Mouse (Mus musculus) embryonic facial prominence, embryonic 12.5 days (tissue): Measurements from ENCODE around the gene Arid3c. TPM values are rescaled to one million over a fixed set of nuclear protein-coding genes. Genes with fewer than 3 reads are reported as not detected.
A peak's percentile ranks its signal among the peaks of the same experiment; 100 is the strongest.
"Not testable (repeated sequence)": the region's sequence is repeated elsewhere in the genome, so short reads cannot be mapped to it uniquely, and the experiment has no call there.

Source experiments
- ATAC-seq: fragments of 200-750 bp; cut with Nextera tagmentation; 2 replicates; pipeline ENCODE4 v1.8.0; 2017; ENCODE audit not compliant: insufficient number of reproducible peaks, insufficient read depth, low FRiP score, low TSS enrichment
- H3K27ac ChIP-seq: fragments of 300-500 bp; sonication (generic); 2 replicates; pipeline ENCODE4 v1.5.1; 2016; ENCODE audit warnings: mild to moderate bottlenecking
- H3K27me3 ChIP-seq: fragments of 300-500 bp; sonication (generic); 2 replicates; pipeline ENCODE4 v1.6.1; 2016; ENCODE audit warnings: mild to moderate bottlenecking, moderate library complexity
- H3K36me3 ChIP-seq: fragments of 300-500 bp; sonication (generic); 2 replicates; pipeline ENCODE4 v1.6.1; 2016; ENCODE audit warnings: mild to moderate bottlenecking
- H3K4me1 ChIP-seq: fragments of 300-500 bp; sonication (generic); 2 replicates; pipeline ENCODE4 v1.6.1; 2016
- H3K4me2 ChIP-seq: fragments of 300-500 bp; sonication (generic); replicated peaks from 2 replicates; pipeline ENCODE4 v1.6.1; 2016; ENCODE audit warnings: mild to moderate bottlenecking, moderate library complexity
- H3K4me3 ChIP-seq: fragments of 300-500 bp; sonication (generic); 2 replicates; pipeline ENCODE4 v1.5.1; 2016; ENCODE audit warnings: mild to moderate bottlenecking
- H3K9ac ChIP-seq: fragments of 300-500 bp; sonication (generic); 2 replicates; pipeline ENCODE4 v1.6.1; 2016; ENCODE audit warnings: mild to moderate bottlenecking, moderate library complexity
- H3K9me3 ChIP-seq: fragments of 300-500 bp; sonication (generic); 2 replicates; pipeline ENCODE4 v1.6.1; 2016; ENCODE audit warnings: mild to moderate bottlenecking, moderate library complexity
- WGBS: fragments of 180-500 bp; shearing (Covaris S2); methylation state at CpG from one replicate; pipeline ENCODE4 v1.1.7; 2016; 5-methylcytosine and 5-hydroxymethylcytosine counted together
- polyA plus RNA-seq: library from polyadenylated mRNA; unstranded; fragments of >200 nt; fragmentation: Nextera tagmentation; extraction: Ambion mirVana; gene quantifications from 2 replicates; pipeline ENCODE4 v1.2.1, GENCODE M21; 2016

Gene Arid3c
- polyA plus RNA-seq, 1 experiment from 2014 or later, result not detected

DNA sequence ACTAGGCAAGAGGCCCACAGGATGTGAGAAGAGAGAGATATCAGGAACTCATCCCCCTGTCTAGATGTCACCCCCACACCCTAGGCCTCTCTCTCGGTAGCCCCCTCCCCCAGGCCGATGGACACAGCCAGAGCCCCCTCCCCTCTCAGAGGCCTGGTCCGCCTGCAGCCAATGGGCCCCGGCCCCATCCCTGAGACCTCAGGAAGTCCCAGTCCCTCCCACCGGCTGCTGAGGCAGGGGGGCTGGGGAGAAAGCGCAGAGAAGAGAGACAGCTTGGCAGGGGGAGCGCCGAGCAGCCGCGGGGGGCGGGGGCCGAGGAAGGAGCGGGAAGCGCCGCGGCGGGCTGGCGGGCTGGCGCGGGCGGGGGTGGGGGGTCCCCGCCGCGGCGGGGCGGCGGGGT lies 47.6 kb downstream of the Arid3c start:
- not testable (repeated sequence) for H3K9me3 ChIP-seq, H3K36me3 ChIP-seq, H3K27me3 ChIP-seq, H3K27ac ChIP-seq, H3K9ac ChIP-seq
- Histone ChIP-seq H3K4me3 (0 out of 2 replicates have a peak overlapping the region, but pooled peaks have one; percentile 19), H3K4me2 (peak overlapping the region; percentile 40), H3K4me1 (peaks cover 33% of the 10 kb centered on the region)
- WGBS, result 3% methylated on average over 14 of the region's 27 CpGs
- ATAC-seq, result peak; percentile 39; the same call in 1 of the 2 replicates

DNA sequence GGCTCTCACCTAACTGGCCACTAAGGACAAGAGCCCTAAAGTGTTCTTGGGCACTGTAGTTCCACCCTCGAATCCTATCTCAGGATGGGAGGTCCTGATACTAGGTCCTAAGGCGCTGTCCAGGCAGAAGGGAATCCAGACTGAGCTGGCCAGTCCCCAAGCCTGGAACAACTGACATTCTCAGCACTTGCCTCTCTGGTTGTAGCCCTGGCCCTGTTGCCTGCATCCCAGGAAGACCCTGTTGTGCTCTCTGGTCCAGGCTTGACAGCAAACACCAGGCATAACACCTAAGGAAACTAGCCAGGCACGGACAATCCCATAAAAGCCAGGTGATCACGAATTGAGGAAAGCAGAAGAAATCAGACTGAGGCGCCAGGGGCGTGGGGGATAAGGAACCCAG lies 48.2 kb downstream of the Arid3c start:
- peak overlapping the region; percentile 40 for H3K4me2 ChIP-seq
- no peaks in the 10 kb centered on the region for H3K36me3 ChIP-seq
- no peaks in the 10 kb centered on the region for H3K9me3 ChIP-seq
- H3K27ac ChIP-seq, result peak overlapping the region; percentile 50; the same call in 1 of the 2 replicates
- peaks cover 34% of the 10 kb centered on the region for H3K4me1 ChIP-seq
- 27% methylated on average over 6 of the region's 6 CpGs for WGBS
- ATAC-seq, result no peak
- H3K27me3 ChIP-seq, result no peaks in the 10 kb centered on the region
- H3K9ac ChIP-seq, result no peak overlapping the region
- no peak overlapping the region for H3K4me3 ChIP-seq

DNA sequence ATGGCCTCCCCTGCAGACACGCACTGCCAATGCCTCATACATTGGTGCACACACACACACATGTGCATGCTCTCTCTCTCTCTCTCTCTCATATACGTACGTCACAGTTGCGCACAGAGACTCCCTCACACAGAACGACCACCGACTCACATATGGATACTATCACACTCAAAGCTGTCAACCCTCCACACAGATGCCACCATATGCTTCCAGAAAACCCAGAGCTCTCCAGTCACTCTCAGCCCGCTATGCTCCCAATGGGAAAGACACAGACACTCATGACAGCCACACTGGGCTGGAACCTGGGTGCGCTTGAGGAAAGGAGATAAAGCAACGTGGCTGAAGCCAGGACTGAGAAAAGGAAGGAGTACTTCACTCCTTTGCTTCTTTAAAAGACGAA lies 49.0 kb downstream of the Arid3c start:
- peak overlapping the region; percentile 50; the same call in 1 of the 2 replicates for H3K27ac ChIP-seq

DNA sequence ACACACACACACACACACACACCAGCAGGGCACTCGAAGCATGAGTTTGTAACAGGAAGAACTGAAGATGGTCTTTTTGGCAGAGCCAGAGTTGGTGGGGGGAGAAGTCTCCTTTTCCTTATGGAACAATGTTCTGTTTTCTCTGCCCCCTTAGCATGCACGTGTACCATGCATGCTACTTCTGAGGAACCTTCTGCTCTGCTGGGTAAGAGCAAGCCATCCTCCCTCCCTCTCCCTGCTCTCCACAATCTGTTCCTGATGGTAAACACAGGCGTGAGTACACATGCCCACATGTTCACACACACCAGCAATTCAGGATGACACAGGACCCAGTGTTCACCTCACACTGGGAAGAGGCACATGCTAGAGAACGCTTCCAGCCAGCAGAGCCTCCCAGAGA lies 49.8 kb downstream of the Arid3c start:
- Histone ChIP-seq H3K27ac (no peak overlapping the region), H3K4me3 (no peak overlapping the region), H3K9ac (no peak overlapping the region), H3K36me3 (no peaks in the 10 kb centered on the region), H3K9me3 (no peaks in the 10 kb centered on the region), H3K27me3 (no peaks in the 10 kb centered on the region), H3K4me1 (peaks cover 50% of the 10 kb centered on the region), H3K4me2 (no peak overlapping the region)
- ATAC-seq, result no peak
- WGBS, result 55% methylated on average over 4 of the region's 4 CpGs

More for the DNA sequence above, 49.0 kb downstream of the Arid3c start:
- WGBS, result 64% methylated on average over 10 of the region's 10 CpGs
- no peaks in the 10 kb centered on the region for H3K9me3 ChIP-seq
- H3K4me3 ChIP-seq, result no peak overlapping the region
- H3K27me3 ChIP-seq, result no peaks in the 10 kb centered on the region
- H3K4me1 ChIP-seq, result peaks cover 43% of the 10 kb centered on the region
- ATAC-seq, result no peak
- no peak overlapping the region for H3K9ac ChIP-seq
- no peaks in the 10 kb centered on the region for H3K36me3 ChIP-seq
- H3K4me2 ChIP-seq, result no peak overlapping the region

DNA sequence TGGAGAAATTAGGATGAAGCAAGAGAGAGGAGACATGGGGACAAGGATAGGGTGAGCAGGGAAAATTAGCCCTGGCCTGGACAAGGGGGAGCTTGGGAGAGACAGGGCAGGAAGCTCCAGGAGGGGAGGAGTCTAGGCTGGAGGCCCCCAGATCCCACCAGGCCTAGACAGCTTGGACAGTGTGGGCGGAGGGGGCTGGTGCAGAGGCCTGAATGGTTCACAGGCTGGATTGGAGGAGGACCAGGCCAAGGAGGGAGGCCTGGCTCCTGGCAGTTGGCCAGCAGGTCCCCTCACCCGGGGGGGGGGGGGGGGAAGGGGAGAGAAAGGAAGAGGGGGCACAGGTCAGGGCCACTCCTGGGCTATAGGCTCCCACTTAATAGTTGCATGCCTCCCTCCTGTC lies 51.7 kb downstream of the Arid3c start:
- peak overlapping the region; percentile 54; the same call in 1 of the 2 replicates for H3K27ac ChIP-seq
- no peaks in the 10 kb centered on the region for H3K36me3 ChIP-seq
- H3K4me1 ChIP-seq, result peaks cover 52% of the 10 kb centered on the region
- no peaks in the 10 kb centered on the region for H3K9me3 ChIP-seq
- no peak overlapping the region for H3K4me2 ChIP-seq
- no peak overlapping the region for H3K4me3 ChIP-seq
- WGBS, result 100% methylated on average over 1 of the region's 2 CpGs
- no peaks in the 10 kb centered on the region for H3K27me3 ChIP-seq
- ATAC-seq, result no peak
- no peak overlapping the region for H3K9ac ChIP-seq

DNA sequence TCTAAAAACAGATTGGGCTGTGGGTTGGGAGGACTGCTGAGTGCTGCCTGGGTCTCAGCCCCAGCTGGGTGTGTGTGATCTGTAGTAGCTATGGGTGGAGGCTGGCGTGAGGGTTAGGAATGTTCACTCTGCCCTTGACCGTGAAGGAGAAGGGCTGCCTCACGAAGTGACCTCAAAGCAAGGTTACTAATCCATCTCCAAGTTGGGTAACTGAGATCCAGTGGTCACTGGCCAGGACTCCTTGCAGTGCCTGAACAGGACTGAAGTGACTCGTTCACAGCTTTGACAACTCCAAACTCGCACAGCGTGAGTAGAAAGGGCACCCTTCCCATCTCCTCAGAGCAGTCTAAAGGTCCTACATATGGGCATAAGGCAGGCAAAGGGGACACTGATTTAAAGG lies 52.1 kb downstream of the Arid3c start:
- H3K36me3 ChIP-seq, result no peaks in the 10 kb centered on the region
- H3K27me3 ChIP-seq, result no peaks in the 10 kb centered on the region
- H3K9me3 ChIP-seq, result no peaks in the 10 kb centered on the region
- H3K27ac ChIP-seq, result no peak overlapping the region
- H3K4me3 ChIP-seq, result no peak overlapping the region
- H3K4me2 ChIP-seq, result no peak overlapping the region
- peaks cover 52% of the 10 kb centered on the region for H3K4me1 ChIP-seq
- WGBS, result 82% methylated on average over 6 of the region's 6 CpGs
- H3K9ac ChIP-seq, result no peak overlapping the region
- ATAC-seq, result no peak

DNA sequence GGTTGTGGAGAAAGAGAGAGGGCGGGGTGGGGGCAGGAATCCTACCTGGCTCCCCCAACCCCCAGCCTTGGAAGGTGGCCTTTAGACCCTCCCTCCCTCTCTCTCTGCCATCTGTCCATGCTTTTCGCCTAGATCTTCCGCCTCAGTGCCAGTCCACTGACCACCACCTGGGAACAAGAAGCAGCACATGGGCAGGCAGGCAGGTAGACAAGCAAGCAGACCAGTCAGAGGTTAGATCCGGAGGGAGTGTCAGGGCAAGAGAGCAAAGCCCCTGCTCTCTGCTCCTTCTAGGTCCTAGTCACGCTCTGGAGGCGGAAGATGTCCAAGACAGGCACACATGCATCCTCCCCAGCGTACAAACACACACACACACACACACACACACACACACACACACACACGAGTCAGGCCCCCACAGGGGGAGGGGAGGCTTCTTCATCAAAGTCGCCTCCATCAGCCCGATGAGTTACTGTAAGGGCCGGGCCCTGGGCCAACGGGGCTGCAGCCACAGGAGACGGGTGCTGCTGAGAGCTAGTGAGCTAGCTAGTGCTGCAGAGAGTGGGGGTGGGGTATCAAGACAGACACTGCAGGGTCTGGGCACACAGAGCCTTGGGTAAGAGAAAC lies 53.8 kb downstream of the Arid3c start:
- Histone ChIP-seq H3K4me3 (no peak overlapping the region), H3K36me3 (no peaks in the 10 kb centered on the region), H3K27ac (no peak overlapping the region), H3K4me1 (peaks cover 52% of the 10 kb centered on the region), H3K9ac (peak overlapping the region; percentile 7; the same call in 1 of the 2 replicates), H3K4me2 (no peak overlapping the region), H3K27me3 (no peaks in the 10 kb centered on the region), H3K9me3 (no peaks in the 10 kb centered on the region)
- WGBS, result 54% methylated on average over 13 of the region's 13 CpGs
- ATAC-seq, result no peak

DNA sequence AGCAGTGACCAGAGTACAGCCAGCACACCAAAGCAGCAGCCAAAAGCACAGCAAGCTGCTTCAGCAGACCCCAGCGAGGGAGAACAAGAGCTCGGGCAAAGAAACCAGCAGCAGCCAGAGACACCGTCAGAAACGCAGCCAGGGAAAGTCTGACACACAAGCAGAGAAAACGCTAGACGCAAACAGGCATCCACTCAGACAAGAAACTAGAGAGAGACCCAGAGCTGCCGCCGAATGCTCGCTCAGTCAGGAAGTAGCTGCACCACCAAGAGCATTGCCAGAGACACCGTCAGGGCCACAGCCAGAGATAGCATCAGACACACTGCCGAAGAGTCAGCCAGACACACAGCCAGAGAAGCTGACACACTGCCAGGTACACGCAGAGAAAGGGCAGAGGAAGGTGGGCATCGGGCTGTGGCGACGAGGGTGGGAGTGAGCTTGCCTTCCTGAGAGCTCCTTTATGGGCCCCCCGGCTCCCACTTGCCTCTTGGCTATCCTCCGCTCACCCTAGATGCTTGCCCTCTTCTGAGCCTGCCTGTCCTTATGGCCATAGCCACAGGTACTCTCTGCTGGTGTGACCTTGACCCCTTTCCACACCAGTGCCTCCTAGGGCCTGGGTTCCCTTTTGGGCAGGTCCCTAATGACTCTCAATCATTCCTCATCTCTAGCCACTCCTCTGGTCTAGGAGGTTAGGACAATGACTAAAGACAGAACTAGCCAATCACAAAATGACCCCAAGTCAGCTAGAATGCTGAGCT lies 54.5 kb downstream of the Arid3c start:
- 62% methylated on average over 17 of the region's 17 CpGs for WGBS
- no peak for ATAC-seq
- H3K36me3 ChIP-seq, result no peaks in the 10 kb centered on the region
- H3K4me2 ChIP-seq, result no peak overlapping the region
- H3K27me3 ChIP-seq, result no peaks in the 10 kb centered on the region
- H3K9me3 ChIP-seq, result no peaks in the 10 kb centered on the region
- no peak overlapping the region for H3K4me3 ChIP-seq
- peaks cover 54% of the 10 kb centered on the region for H3K4me1 ChIP-seq
- no peak overlapping the region; the same call in 1 of the 2 replicates for H3K27ac ChIP-seq
- H3K9ac ChIP-seq, result no peak overlapping the region

Other genes with a start within 250 kb of the Arid3c start
- 8.5 and 9.5 TPM in 2 replicates for gene AI464131, start 228.1 kb downstream of the Arid3c start, polyA plus RNA-seq
- 2.8 and 3.7 TPM in 2 replicates for gene 1110017D15Rik, start 213.8 kb downstream of the Arid3c start, polyA plus RNA-seq
- gene Fam219a, start 161.6 kb downstream of the Arid3c start, polyA plus RNA-seq, result 4.1 and 5.3 TPM in 2 replicates
- 0.73 and 0.91 TPM in 2 replicates for gene Dnaic1, start 161.4 kb downstream of the Arid3c start, polyA plus RNA-seq
- 29.0 and 33.7 TPM in 2 replicates for gene Enho, start 90.8 kb downstream of the Arid3c start, polyA plus RNA-seq
- gene Cntfr, start 34.1 kb downstream of the Arid3c start, polyA plus RNA-seq, result 13.6 and 14.9 TPM in 2 replicates
- gene Il11ra1, start 31.2 kb downstream of the Arid3c start, polyA plus RNA-seq, result 337 and 358 TPM in 2 replicates
- 84.9 and 87.8 TPM in 2 replicates for gene Rpp25l, start 17.6 kb downstream of the Arid3c start, polyA plus RNA-seq
- 117 and 122 TPM in 2 replicates for gene Dctn3, start 8.0 kb downstream of the Arid3c start, polyA plus RNA-seq
- 40.4 and 41.5 TPM in 2 replicates for gene Galt, start 24.1 kb upstream of the Arid3c start, polyA plus RNA-seq
- 74.1 and 76.6 TPM in 2 replicates for gene Sigmar1, start 25.0 kb upstream of the Arid3c start, polyA plus RNA-seq
- gene Ccl27a, start 43.1 kb upstream of the Arid3c start, polyA plus RNA-seq, result 71.7 and 81.6 TPM in 2 replicates
- gene Gm21541, start 172.5 kb upstream of the Arid3c start, polyA plus RNA-seq, result 11.7 TPM in 1 of 2 replicates, not detected in the other
- 4.0 and 4.4 TPM in 2 replicates for gene Gm20878, start 210.4 kb upstream of the Arid3c start, polyA plus RNA-seq
- 0.32 and 0.37 TPM in 2 replicates for gene Fam205a4, start 234.9 kb upstream of the Arid3c start, polyA plus RNA-seq